Mouse (Mus musculus) intestine, postnatal 0 days (tissue): ENCODE data around the gene Myl6b. TPM values are rescaled to one million over a fixed set of nuclear protein-coding genes. Genes with fewer than 3 reads are reported as not detected.

Experiments used
- ATAC-seq: fragments of 200-750 bp; cut with Nextera tagmentation; 2 replicates; pipeline ENCODE4 v1.8.0; 2017; ENCODE audit warnings: mild to moderate bottlenecking, moderate TSS enrichment, moderate library complexity
- H3K27ac ChIP-seq: fragments of 300-500 bp; sonication (generic); 2 replicates; pipeline ENCODE4 v1.5.1; 2014; ENCODE audit warnings: mild to moderate bottlenecking, low read depth, low read length, moderate library complexity
- H3K27me3 ChIP-seq: fragments of 300-500 bp; sonication (generic); replicated peaks from 2 replicates; pipeline ENCODE4 v1.6.1; 2014; ENCODE audit warnings: low read length, mixed read lengths; ENCODE audit not compliant: control insufficient read depth, insufficient read depth
- H3K36me3 ChIP-seq: fragments of 300-500 bp; sonication (generic); 2 replicates; pipeline ENCODE4 v1.6.1; 2014; ENCODE audit warnings: mild to moderate bottlenecking, moderate library complexity; ENCODE audit not compliant: control insufficient read depth, insufficient read depth
- H3K4me1 ChIP-seq: fragments of 300-500 bp; sonication (generic); replicated peaks from 2 replicates; pipeline ENCODE4 v1.6.1; 2014; ENCODE audit warnings: antibody characterized with exemption, low read length, mixed read lengths; ENCODE audit not compliant: control insufficient read depth, insufficient read depth
- H3K4me2 ChIP-seq: fragments of 300-500 bp; sonication (generic); replicated peaks from 2 replicates; pipeline ENCODE4 v1.6.1; 2014; ENCODE audit warnings: low read depth, mild to moderate bottlenecking, moderate library complexity
- H3K4me3 ChIP-seq: fragments of 300-500 bp; sonication (generic); 2 replicates; pipeline ENCODE4 v1.5.1; 2014; ENCODE audit warnings: low read depth, low read length
- H3K9ac ChIP-seq: fragments of 300-500 bp; sonication (generic); 2 replicates; pipeline ENCODE4 v1.6.1; 2014; ENCODE audit warnings: mild to moderate bottlenecking, low read depth, low read length
- H3K9me3 ChIP-seq: fragments of 300-500 bp; sonication (generic); 2 replicates; pipeline ENCODE4 v1.6.1; 2016; ENCODE audit warnings: mixed run types; ENCODE audit not compliant: control insufficient read depth
- CTCF ChIP-seq: sonication (generic); IDR thresholded peaks from 2 replicates; pipeline ENCODE4 v1.5.1; 2016; ENCODE audit warnings: low read depth, mild to moderate bottlenecking, control low read depth, antibody characterized with exemption, moderate library complexity
- WGBS: fragments of 180-500 bp; shearing (Covaris S2); extraction: QIAGEN DNeasy Blood & Tissue Kit; methylation state at CpG from one replicate; pipeline ENCODE4 v1.1.7; 2014; 5-methylcytosine and 5-hydroxymethylcytosine counted together
- polyA plus RNA-seq: library from polyadenylated mRNA; unstranded; fragments of >200 nt; fragmentation: Nextera tagmentation; extraction: Ambion mirVana; gene quantifications from 2 replicates; pipeline ENCODE4 v1.2.1, GENCODE M21; 2015

Myl6b gene
- polyA plus RNA-seq, 1 experiment from 2014 or later = 1.3 TPM

DNA sequence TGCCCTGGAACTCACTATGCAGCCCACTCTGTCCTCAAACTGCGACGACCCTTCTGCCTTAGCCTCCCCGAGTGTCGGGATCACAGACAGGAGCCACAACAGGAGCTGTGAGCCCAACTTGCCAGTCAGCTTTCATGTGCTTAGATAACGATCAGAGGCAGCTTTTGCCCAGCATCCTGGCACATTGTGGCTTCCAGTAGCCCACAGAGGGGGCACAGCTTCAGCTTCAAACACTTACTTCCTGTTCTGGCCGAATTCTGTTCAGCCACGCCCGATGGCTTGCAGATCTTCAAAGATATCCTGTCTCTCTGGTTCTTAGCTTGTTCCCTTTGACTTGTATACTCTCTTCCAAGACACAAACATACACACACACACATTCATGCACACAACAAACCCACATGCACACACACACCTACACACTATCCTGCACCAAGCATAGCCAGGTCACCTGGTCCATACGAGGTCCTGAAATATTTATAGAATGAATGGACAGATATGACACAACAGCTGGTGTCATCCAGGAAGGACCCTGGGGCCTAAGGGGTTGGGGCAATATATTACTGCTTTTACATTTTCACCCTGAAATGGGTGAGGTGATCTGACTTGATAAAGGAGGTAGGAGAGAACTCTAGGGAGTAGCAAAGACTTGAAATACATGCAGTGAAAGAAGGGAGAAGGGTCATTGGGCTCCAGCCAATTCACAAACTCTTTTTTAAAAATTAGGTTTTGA lies 6.3 kb upstream of the Myl6b start:
- H3K9me3 ChIP-seq = no peaks in the 10 kb centered on the region
- H3K4me1 ChIP-seq = no peaks in the 10 kb centered on the region; the same call in 1 of the 2 replicates
- H3K9ac ChIP-seq = no peak overlapping the region
- no peak for TF ChIP-seq CTCF
- no peak overlapping the region for H3K4me2 ChIP-seq
- no peaks in the 10 kb centered on the region for H3K27me3 ChIP-seq
- no peak overlapping the region for H3K4me3 ChIP-seq
- WGBS = 48% methylated on average over 9 of the region's 9 CpGs
- no peak for ATAC-seq
- H3K36me3 ChIP-seq = 0 out of 2 replicates have a peak, but pooled peaks cover 3% of the 10 kb centered on the region
- peak overlapping the region; percentile 3; the same call in 1 of the 2 replicates for H3K27ac ChIP-seq

DNA sequence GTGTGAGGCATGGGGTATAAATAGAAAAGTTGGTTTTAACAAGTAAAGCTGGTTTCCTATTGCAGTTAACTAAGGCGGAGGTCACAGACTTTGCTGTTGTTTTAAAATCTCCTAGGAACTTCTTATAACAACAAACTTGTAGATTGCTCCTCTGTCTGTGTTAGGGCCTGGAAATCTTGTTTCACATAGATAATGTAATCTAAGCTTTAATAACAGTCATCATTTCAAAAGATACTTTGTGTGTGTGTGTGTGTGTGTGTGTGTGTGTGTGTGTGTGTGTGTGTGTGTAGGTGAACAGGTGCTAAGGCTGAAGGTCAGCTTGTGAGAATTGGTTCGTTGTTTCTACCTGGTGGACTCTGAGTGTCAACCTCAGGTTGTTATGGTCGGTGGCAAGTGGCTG lies 5.5 kb upstream of the Myl6b start:
- whole genome bisulfite sequencing = 67% methylated on average over 3 of the region's 3 CpGs
- TF ChIP-seq CTCF = no peak
- ATAC-seq = no peak

DNA sequence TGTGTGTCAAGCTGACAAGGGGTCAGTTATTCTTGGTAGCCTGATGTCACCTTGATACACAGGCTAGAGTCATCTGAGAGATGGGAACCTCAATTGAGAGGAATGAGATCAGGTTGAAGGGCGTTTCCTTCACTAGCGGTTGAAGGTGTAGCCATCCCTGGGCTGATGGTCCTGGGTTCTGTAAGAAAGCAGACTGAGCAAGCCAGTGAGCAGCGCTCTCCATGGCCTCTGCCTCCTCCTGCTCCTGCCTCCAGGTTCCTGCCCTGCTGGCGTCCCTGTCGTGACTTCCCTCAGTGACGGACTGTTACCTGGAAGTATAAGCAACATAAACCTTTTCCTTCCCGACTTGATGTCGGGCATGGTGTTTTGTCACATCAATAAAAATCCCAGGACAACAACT lies 5.0 kb upstream of the Myl6b start:
- TF ChIP-seq CTCF = no peak
- 84% methylated on average over 8 of the region's 8 CpGs for WGBS
- no peak overlapping the region for H3K4me3 ChIP-seq
- H3K9ac ChIP-seq = no peak overlapping the region
- no peaks in the 10 kb centered on the region for H3K27me3 ChIP-seq
- no peak overlapping the region for H3K27ac ChIP-seq
- H3K4me1 ChIP-seq = no peaks in the 10 kb centered on the region; the same call in 1 of the 2 replicates
- H3K9me3 ChIP-seq = no peaks in the 10 kb centered on the region
- H3K4me2 ChIP-seq = no peak overlapping the region
- ATAC-seq = no peak
- H3K36me3 ChIP-seq = no peaks in the 10 kb centered on the region

More for the DNA sequence above, 5.5 kb upstream of the Myl6b start:
- H3K4me2 ChIP-seq = no peak overlapping the region
- H3K27ac ChIP-seq = no peak overlapping the region
- no peak overlapping the region for H3K9ac ChIP-seq
- no peaks in the 10 kb centered on the region for H3K36me3 ChIP-seq
- no peaks in the 10 kb centered on the region; the same call in 1 of the 2 replicates for H3K4me1 ChIP-seq
- no peak overlapping the region for H3K4me3 ChIP-seq
- no peaks in the 10 kb centered on the region for H3K27me3 ChIP-seq
- H3K9me3 ChIP-seq = no peaks in the 10 kb centered on the region

DNA sequence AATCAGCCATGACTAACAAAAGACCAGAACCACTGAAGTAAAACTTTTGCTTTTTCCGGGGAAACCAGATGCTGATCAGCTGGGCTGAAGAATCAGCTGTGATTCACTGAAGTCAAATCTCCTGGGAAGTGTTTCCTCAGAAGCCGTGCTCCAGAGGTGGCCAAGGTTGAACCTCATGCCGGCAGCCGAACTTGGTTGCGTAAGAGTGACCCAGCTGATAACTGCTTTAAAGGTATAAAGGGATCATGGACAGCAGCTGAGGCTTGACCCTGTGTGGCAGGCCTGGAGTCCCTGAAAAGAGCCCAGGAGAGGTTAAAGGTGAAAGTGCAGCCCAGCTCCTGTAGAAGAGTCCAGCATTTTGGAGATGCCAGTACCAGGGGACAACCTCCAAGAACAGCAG lies 3.9 kb upstream of the Myl6b start:
- Histone ChIP-seq H3K27ac (peak overlapping the region; percentile 24; the same call in 1 of the 2 replicates), H3K4me2 (no peak overlapping the region), H3K4me1 (no peaks in the 10 kb centered on the region; the same call in 1 of the 2 replicates), H3K9me3 (no peaks in the 10 kb centered on the region), H3K4me3 (no peak overlapping the region), H3K36me3 (no peaks in the 10 kb centered on the region), H3K27me3 (no peaks in the 10 kb centered on the region), H3K9ac (no peak overlapping the region)
- 31% methylated on average over 5 of the region's 5 CpGs for WGBS
- ATAC-seq = no peak; the same call in 1 of the 2 replicates
- no peak for TF ChIP-seq CTCF

DNA sequence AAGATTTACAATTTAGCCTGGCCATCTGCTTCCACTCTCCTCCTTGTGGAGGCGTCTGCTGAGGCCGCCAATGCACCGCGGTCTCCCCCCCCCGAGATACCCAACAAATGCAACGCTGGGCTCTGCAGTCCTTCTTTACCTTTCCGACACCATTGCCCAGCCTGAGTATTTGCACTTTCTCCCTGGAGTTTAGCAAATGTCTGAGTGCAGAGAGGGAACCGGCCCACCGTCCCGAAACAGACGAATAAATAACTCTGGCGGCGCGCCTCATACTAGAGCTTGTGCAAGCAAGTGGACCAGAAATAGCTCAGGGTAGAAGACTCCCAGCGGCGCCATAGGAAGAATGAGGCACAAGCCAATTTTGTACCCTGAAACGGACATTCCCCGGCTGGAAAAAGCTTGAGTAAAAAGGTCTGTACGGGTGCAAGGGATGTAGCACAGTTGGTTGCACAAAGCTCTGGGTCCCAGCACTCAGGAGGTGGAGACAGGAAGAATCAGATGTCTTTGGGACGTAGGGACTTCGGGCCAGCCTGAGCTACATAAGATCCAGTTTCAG lies 709 bp upstream of the Myl6b start:
- under 1% methylated on average over 21 of the region's 21 CpGs for WGBS
- Histone ChIP-seq H3K27me3 (no peaks in the 10 kb centered on the region), H3K9me3 (no peaks in the 10 kb centered on the region), H3K9ac (peak overlapping the region; percentile 40), H3K4me2 (peak overlapping the region; percentile 77), H3K36me3 (no peaks in the 10 kb centered on the region), H3K4me3 (peak overlapping the region; percentile 53), H3K27ac (peak overlapping the region; percentile 86), H3K4me1 (no peaks in the 10 kb centered on the region)
- ATAC-seq = peak; percentile 21
- TF ChIP-seq CTCF = no peak

DNA sequence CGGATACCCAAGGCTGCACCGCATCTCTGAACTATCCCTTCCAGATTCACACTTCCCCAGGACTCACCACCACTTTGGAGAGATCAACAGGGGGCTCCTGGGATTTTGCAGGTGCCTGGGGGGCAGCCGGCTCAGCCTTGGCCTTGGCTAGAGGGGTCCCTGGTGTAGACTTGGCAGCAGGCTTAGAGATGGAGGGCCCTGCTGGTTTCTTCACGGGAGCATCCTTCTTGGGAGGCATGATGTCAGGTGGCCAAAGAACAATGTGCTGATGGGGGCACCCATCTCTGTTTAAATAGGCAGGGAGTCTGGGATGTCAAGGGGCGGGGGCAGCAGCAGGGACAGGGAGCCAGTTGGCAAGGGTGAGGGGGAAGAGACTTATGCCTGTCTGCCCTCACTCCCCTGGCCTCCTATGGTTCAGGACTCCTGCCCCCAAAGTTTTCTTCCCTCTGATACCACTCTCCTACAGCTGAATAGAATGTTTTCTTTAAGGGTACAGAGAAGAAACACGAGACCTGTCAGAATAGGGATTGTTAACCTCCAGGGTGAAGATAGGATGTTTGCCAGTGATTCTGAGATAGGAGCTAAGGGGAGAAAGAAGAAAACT lies 1.2 kb downstream of the Myl6b start:
- no peak overlapping the region for H3K4me3 ChIP-seq

More for the DNA sequence above, 1.2 kb downstream of the Myl6b start:
- no peak overlapping the region for H3K4me2 ChIP-seq
- no peak overlapping the region for H3K27ac ChIP-seq
- WGBS = 58% methylated on average over 6 of the region's 6 CpGs
- H3K4me1 ChIP-seq = no peaks in the 10 kb centered on the region
- TF ChIP-seq CTCF = no peak
- no peaks in the 10 kb centered on the region for H3K27me3 ChIP-seq
- no peaks in the 10 kb centered on the region for H3K9me3 ChIP-seq
- H3K9ac ChIP-seq = no peak overlapping the region
- no peak for ATAC-seq
- H3K36me3 ChIP-seq = no peaks in the 10 kb centered on the region
